Mouse (Mus musculus) cerebral cortex, adult 2 months (tissue): ENCODE data around the gene Acadvl.

Experiments used
- WGBS: fragments of 180-500 bp; shearing (Covaris S2); methylation state at CpG from one replicate; pipeline ENCODE4 v1.1.7; 2018; 5-methylcytosine and 5-hydroxymethylcytosine counted together

The Acadvl gene

GRCm38 (mm10) chr11:70001159-70001558 lies 14.1 kb downstream of the Acadvl start:
- 6% methylated on average over 8 of the region's 8 CpGs for WGBS

GRCm38 (mm10) chr11:70000396-70000898 lies 14.8 kb downstream of the Acadvl start, which contains the start of gene Dvl2:
Dvl2 (plus strand) TSS chr11:70000595.
- WGBS: 0% methylated on average over 48 of the region's 48 CpGs

GRCm38 (mm10) chr11:69999666-70000065 lies 15.5 kb downstream of the Acadvl start:
- WGBS: 76% methylated on average over 8 of the region's 8 CpGs

- 90% methylated on average over 27 of the region's 27 CpGs for WGBS
These were observed 16.4 kb downstream of the Acadvl start for GRCm38 (mm10) chr11:69998567-69999491.

- WGBS: 2% methylated on average over 40 of the region's 44 CpGs
These were observed 18.1 kb downstream of the Acadvl start for GRCm38 (mm10) chr11:69997070-69997509.

- WGBS: 2% methylated on average over 66 of the region's 66 CpGs
These were observed 18.8 kb downstream of the Acadvl start for GRCm38 (mm10) chr11:69996161-69997061.

- under 1% methylated on average over 36 of the region's 36 CpGs for WGBS
These were observed 19.7 kb downstream of the Acadvl start, which contains the start of gene Phf23 for GRCm38 (mm10) chr11:69995391-69995960. Phf23 (plus strand) TSS chr11:69995777.

- WGBS: 85% methylated on average over 11 of the region's 11 CpGs
These were observed 20.7 kb downstream of the Acadvl start for GRCm38 (mm10) chr11:69994401-69995090.

GRCm38 (mm10) chr11:69992932-69993331 lies 22.3 kb downstream of the Acadvl start:
- WGBS: 79% methylated on average over 3 of the region's 3 CpGs

- WGBS: 55% methylated on average over 10 of the region's 10 CpGs
These were observed 22.8 kb downstream of the Acadvl start for GRCm38 (mm10) chr11:69992396-69992795.

- under 1% methylated on average over 15 of the region's 15 CpGs for WGBS
These were observed 23.5 kb downstream of the Acadvl start for GRCm38 (mm10) chr11:69991711-69992110.

GRCm38 (mm10) chr11:69990850-69991691 lies 24.1 kb downstream of the Acadvl start, which contains the start of gene Gabarap:
Gabarap (plus strand) TSS chr11:69991143.
- WGBS: under 1% methylated on average over 40 of the region's 40 CpGs

GRCm38 (mm10) chr11:69989949-69990348 lies 25.3 kb downstream of the Acadvl start:
- WGBS: 91% methylated on average over 8 of the region's 8 CpGs

GRCm38 (mm10) chr11:69984431-69984830 lies 30.8 kb downstream of the Acadvl start:
- 91% methylated on average over 8 of the region's 8 CpGs for WGBS

GRCm38 (mm10) chr11:69983377-69983776 lies 31.8 kb downstream of the Acadvl start:
- 63% methylated on average over 4 of the region's 4 CpGs for WGBS

GRCm38 (mm10) chr11:69982877-69983276 lies 32.3 kb downstream of the Acadvl start:
- 10% methylated on average over 5 of the region's 5 CpGs for WGBS

- 44% methylated on average over 8 of the region's 8 CpGs for WGBS
These were observed 33.0 kb downstream of the Acadvl start, which contains the start of gene Elp5 for GRCm38 (mm10) chr11:69982225-69982624. Elp5 (minus strand) TSS chr11:69982517.

- WGBS: under 1% methylated on average over 38 of the region's 43 CpGs
These were observed 34.0 kb downstream of the Acadvl start, which contains the start of gene Ctdnep1 for GRCm38 (mm10) chr11:69981141-69981762. Ctdnep1 (plus strand) TSS chr11:69981156.
